Comparison of ENCODE assay signal across 14 mouse cellular contexts in genomic region chr10:13438118-13438821, GRCm38 (mm10). TPM values are rescaled to one million over a fixed set of nuclear protein-coding genes. Genes with fewer than 3 reads are reported as not detected.
DNase-seq lines count a peak whose midpoint lies in the region; ATAC-seq and TF ChIP-seq lines count a peak whose summit lies in the region.
"Had no signal": no experiment of that assay in that cellular context is flagged by ENCODE, and none has a peak within 500 bp of the region (broad histone marks: within the 10 kb centered on the region; RNA-seq: fewer than 3 reads in every experiment).

No protein-coding gene starts in this region.

- ATAC-seq in kidney, embryonic 15.5 days (replicated peaks; ENCODE audit: low FRiP score): peak; percentile 71
- ATAC-seq in monocyte, adult 5-6 weeks (replicated peaks; ENCODE audit: insufficient number of reproducible peaks, low FRiP score, low TSS enrichment, poor library complexity, severe bottlenecking): peak; percentile 58
- ATAC-seq: forebrain, embryonic 15.5 days; intestine, embryonic 16.5 days had no signal

- H3K9me3 ChIP-seq in kidney, embryonic 15.5 days (replicated peaks): no peaks in the 10 kb centered on the region
- H3K9me3 ChIP-seq in midbrain, embryonic 10.5 days (replicated peaks): no peaks in the 10 kb centered on the region
- H3K9me3 ChIP-seq: forebrain, embryonic 15.5 days; midbrain, embryonic 12.5 days; neural tube, embryonic 13.5 days had no signal

- H3K27me3 ChIP-seq in kidney, embryonic 15.5 days: no peaks in the 10 kb centered on the region
- H3K27me3 ChIP-seq in thymus, adult 2 months (ENCODE audit: control insufficient read depth, insufficient read depth, low read length): no peaks in the 10 kb centered on the region
- H3K27me3 ChIP-seq in midbrain, embryonic 10.5 days (ENCODE audit: low read depth, poor library complexity, severe bottlenecking): no peaks in the 10 kb centered on the region
- H3K27me3 ChIP-seq: forebrain, embryonic 15.5 days; neural tube, embryonic 13.5 days had no signal

- H3K4me2 ChIP-seq in kidney, embryonic 15.5 days: no peak overlapping the region
- H3K4me2 ChIP-seq: forebrain, embryonic 15.5 days; midbrain, embryonic 12.5 days; neural tube, embryonic 13.5 days had no signal

- peak; percentile 24 for DNase-seq in lung, postnatal 36 days
- DNase-seq in lung, postnatal 25 days (ENCODE audit: low spot score): no peak
- DNase-seq in right cerebral cortex, adult 2 months (ENCODE audit: low spot score in 2 of 2): no peak
- no peak for DNase-seq in thymus, adult 2 months
- no peak for DNase-seq in midbrain, embryonic 10.5 days (ENCODE audit: low spot score)
- DNase-seq: cerebellum, postnatal 25 days; lung, adult 18-20 months had no signal

- no peak overlapping the region for H3K4me3 ChIP-seq in bone marrow, adult 2 months (replicated peaks; ENCODE audit: control insufficient read depth, low read depth, low read length)
- no peak overlapping the region for H3K4me3 ChIP-seq in kidney, embryonic 15.5 days (replicated peaks)
- H3K4me3 ChIP-seq in thymus, adult 2 months (ENCODE audit: control insufficient read depth, insufficient read depth, low read length): no peak overlapping the region
- H3K4me3 ChIP-seq in midbrain, embryonic 10.5 days: no peak overlapping the region
- H3K4me3 ChIP-seq: forebrain, embryonic 15.5 days; midbrain, embryonic 12.5 days; neural tube, embryonic 13.5 days had no signal

- H3K27ac ChIP-seq in bone marrow, adult 2 months (ENCODE audit: control insufficient read depth, insufficient read depth, low read depth, low read length, poor library complexity): peak overlapping the region; percentile 23; the same call in 1 of the 2 replicates
- H3K27ac ChIP-seq in kidney, embryonic 15.5 days: peak overlapping the region; percentile 71
- no peak overlapping the region for H3K27ac ChIP-seq in thymus, adult 2 months (ENCODE audit: control insufficient read depth, insufficient read depth, low read length)
- no peak overlapping the region for H3K27ac ChIP-seq in midbrain, embryonic 10.5 days (replicated peaks)
- H3K27ac ChIP-seq: forebrain, embryonic 15.5 days; midbrain, embryonic 12.5 days; neural tube, embryonic 13.5 days had no signal

- TF ChIP-seq CTCF in bone marrow, adult 2 months (IDR thresholded peaks at IDR 0.05; ENCODE audit: control insufficient read depth, insufficient read depth, low read length): no peak
- TF ChIP-seq CTCF in thymus, adult 2 months (IDR thresholded peaks at IDR 0.05; ENCODE audit: borderline replicate concordance, control insufficient read depth, extremely low read depth, insufficient read depth, low read length, poor library complexity): no peak

- no peak overlapping the region for H3K9ac ChIP-seq in kidney, embryonic 15.5 days
- H3K9ac ChIP-seq: forebrain, embryonic 15.5 days; midbrain, embryonic 12.5 days; neural tube, embryonic 13.5 days had no signal

- H3K4me1 ChIP-seq in bone marrow, adult 2 months (ENCODE audit: control insufficient read depth, insufficient read depth, low read length): peaks cover 3% of the 10 kb centered on the region
- H3K4me1 ChIP-seq in kidney, embryonic 15.5 days: peaks cover 13% of the 10 kb centered on the region
- H3K4me1 ChIP-seq in thymus, adult 2 months (replicated peaks; ENCODE audit: control insufficient read depth, insufficient read depth, low read length): 0 out of 2 replicates have a peak, but pooled peaks cover 3% of the 10 kb centered on the region
- peaks cover 13% of the 10 kb centered on the region for H3K4me1 ChIP-seq in midbrain, embryonic 10.5 days
- H3K4me1 ChIP-seq: forebrain, embryonic 15.5 days; neural tube, embryonic 13.5 days had no signal

- WGBS in bone marrow, adult 2 months: 24% methylated on average over 10 of the region's 10 CpGs
- WGBS in kidney, embryonic 15.5 days: 65% methylated on average over 10 of the region's 10 CpGs
- WGBS in thymus, adult 2 months: 34% methylated on average over 10 of the region's 10 CpGs
- WGBS in midbrain, embryonic 10.5 days: 58% methylated on average over 10 of the region's 10 CpGs

- no peak for TF ChIP-seq POLR2A in bone marrow, adult 2 months (IDR thresholded peaks at IDR 0.05; ENCODE audit: borderline replicate concordance, control insufficient read depth, low read depth, low read length)
- no peak for TF ChIP-seq POLR2A in thymus, adult 2 months (IDR thresholded peaks at IDR 0.05; ENCODE audit: control insufficient read depth, extremely low read depth, insufficient read depth, low read length, poor library complexity)

- no peaks in the 10 kb centered on the region for H3K36me3 ChIP-seq in kidney, embryonic 15.5 days
- no peaks in the 10 kb centered on the region for H3K36me3 ChIP-seq in thymus, adult 2 months (ENCODE audit: control insufficient read depth, insufficient read depth, low read length)
- no peaks in the 10 kb centered on the region for H3K36me3 ChIP-seq in midbrain, embryonic 10.5 days
- H3K36me3 ChIP-seq: forebrain, embryonic 15.5 days; midbrain, embryonic 12.5 days; neural tube, embryonic 13.5 days had no signal

RNA-seq across cellular contexts. Expression of gene Phactr2, which starts 35.9 kb away (rescaled TPM):
- 7.5 and 12.8 TPM in 2 replicates for polyA plus RNA-seq in bone marrow, adult 2 months (2011; ENCODE audit: insufficient read depth, insufficient read length, low replicate concordance, missing spikeins)
- 28.1 and 30.6 TPM in 2 replicates for polyA plus RNA-seq in kidney, embryonic 15.5 days (2015; fragmentation: Nextera tagmentation; extraction: Ambion mirVana)
- total RNA-seq in monocyte, adult 5-6 weeks (2017): 15.6 to 23.5 TPM (median 18.2 TPM) in 3 replicates
- 3.4 and 3.7 TPM in 2 replicates for polyA plus RNA-seq in thymus, adult 2 months (2012; rRNA removed)
- polyA plus RNA-seq in midbrain, embryonic 10.5 days (2016; fragmentation: Nextera tagmentation; extraction: Ambion mirVana): 10.3 and 10.8 TPM in 2 replicates

Comparison
In these comparisons a context has a peak if more than half of its experiments do, and no peak if none do; other contexts are left out.
1. H3K27ac ChIP-seq: peak in bone marrow, adult 2 months (single experiment) and kidney, embryonic 15.5 days (single experiment); none in thymus, adult 2 months (single experiment) and midbrain, embryonic 10.5 days (single experiment).